Mouse (Mus musculus): ENCODE measurements around the gene Ripk1. TPM values are rescaled to one million over a fixed set of nuclear protein-coding genes. Genes with fewer than 3 reads are reported as not detected.

Gene Ripk1
- polyA plus RNA-seq, 1 experiment from 2014 or later, result 25.0 TPM

- H3K4me2 ChIP-seq (replicated peaks; ENCODE audit: low read depth), result peak overlapping the region; percentile 86
- no peak for TF ChIP-seq CTCF (IDR thresholded peaks at IDR 0.05; ENCODE audit: low read depth)
- no peaks in the 10 kb centered on the region for H3K27me3 ChIP-seq (replicated peaks; ENCODE audit: control insufficient read depth, insufficient read depth, low read length)
- no peaks in the 10 kb centered on the region for H3K9me3 ChIP-seq (ENCODE audit: control insufficient read depth)
- no peak overlapping the region for H3K27ac ChIP-seq (ENCODE audit: low read depth, low read length)
- peaks cover 19% of the 10 kb centered on the region for H3K36me3 ChIP-seq (ENCODE audit: control insufficient read depth, insufficient read depth)
- ATAC-seq, result no peak
- H3K9ac ChIP-seq (ENCODE audit: low read depth, low read length), result no peak overlapping the region
- H3K4me3 ChIP-seq (ENCODE audit: low read depth, low read length), result no peak overlapping the region
- 0 out of 2 replicates have a peak, but pooled peaks cover 7% of the 10 kb centered on the region for H3K4me1 ChIP-seq (replicated peaks; ENCODE audit: control insufficient read depth, insufficient read depth, low read length)
- WGBS, result 70% methylated on average over 5 of the region's 5 CpGs
These were observed 34.6 kb downstream of the Ripk1 start for GRCm38 (mm10) chr13:34036726-34037125.

- H3K9ac ChIP-seq (ENCODE audit: low read depth, low read length), result peak within 1 kb of the TSS; percentile 89
These were observed 35.3 kb downstream of the Ripk1 start, which contains the start of gene Bphl for GRCm38 (mm10) chr13:34037172-34038055. Gene Bphl (plus strand): TSS chr13:34037597.

DNA sequence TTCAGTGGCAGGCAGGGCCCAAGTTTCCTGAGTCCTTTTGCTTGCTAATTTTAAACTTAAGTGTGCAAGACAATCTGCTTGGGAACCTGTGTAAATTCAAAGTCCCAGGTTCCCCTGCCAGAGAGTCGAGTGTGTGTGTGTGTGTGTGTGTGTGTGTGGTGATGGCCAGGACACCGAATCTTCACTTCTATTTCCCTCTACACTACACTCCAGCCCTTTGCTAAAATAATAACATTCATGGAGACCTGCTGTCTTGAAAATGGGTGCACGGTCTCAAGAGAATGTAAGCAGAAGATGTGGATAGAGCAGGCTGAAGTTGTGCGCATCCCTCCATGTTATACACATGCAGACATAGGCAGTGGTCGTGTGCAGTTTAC, 35.9 kb downstream of the Ripk1 start:
- TF ChIP-seq CTCF (IDR thresholded peaks at IDR 0.05; ENCODE audit: low read depth), result no peak
- 24% methylated on average over 5 of the region's 5 CpGs for WGBS
- Histone ChIP-seq H3K27ac (ENCODE audit: low read depth, low read length) (peak overlapping the region; percentile 60), H3K36me3 (ENCODE audit: control insufficient read depth, insufficient read depth) (peaks cover 8% of the 10 kb centered on the region; the same call in 1 of the 2 replicates), H3K9ac (ENCODE audit: low read depth, low read length) (peak overlapping the region; percentile 89), H3K9me3 (ENCODE audit: control insufficient read depth) (no peaks in the 10 kb centered on the region), H3K4me3 (ENCODE audit: low read depth, low read length) (peak overlapping the region; percentile 87), H3K4me2 (replicated peaks; ENCODE audit: low read depth) (peak overlapping the region; percentile 86), H3K27me3 (replicated peaks; ENCODE audit: control insufficient read depth, insufficient read depth, low read length) (no peaks in the 10 kb centered on the region), H3K4me1 (replicated peaks; ENCODE audit: control insufficient read depth, insufficient read depth, low read length) (0 out of 2 replicates have a peak, but pooled peaks cover 7% of the 10 kb centered on the region)
- no peak for ATAC-seq

More at GRCm38 (mm10) chr13:34037172-34038055, 35.3 kb downstream of the Ripk1 start, which contains the start of gene Bphl:
- Histone ChIP-seq H3K4me1 (replicated peaks; ENCODE audit: control insufficient read depth, insufficient read depth, low read length) (0 out of 2 replicates have a peak, but pooled peaks cover 7% of the 10 kb centered on the region), H3K4me3 (ENCODE audit: low read depth, low read length) (peak within 1 kb of the TSS; percentile 87), H3K27me3 (replicated peaks; ENCODE audit: control insufficient read depth, insufficient read depth, low read length) (no peaks in the 10 kb centered on the region), H3K4me2 (replicated peaks; ENCODE audit: low read depth) (peak within 1 kb of the TSS; percentile 86), H3K9me3 (ENCODE audit: control insufficient read depth) (no peaks in the 10 kb centered on the region), H3K36me3 (ENCODE audit: control insufficient read depth, insufficient read depth) (peaks cover 13% of the 10 kb centered on the region), H3K27ac (ENCODE audit: low read depth, low read length) (peak within 1 kb of the TSS; percentile 60)
- no peak for TF ChIP-seq CTCF (IDR thresholded peaks at IDR 0.05; ENCODE audit: low read depth)
- WGBS, result under 1% methylated on average over 37 of the region's 37 CpGs
- ATAC-seq, result peak; percentile 82

DNA sequence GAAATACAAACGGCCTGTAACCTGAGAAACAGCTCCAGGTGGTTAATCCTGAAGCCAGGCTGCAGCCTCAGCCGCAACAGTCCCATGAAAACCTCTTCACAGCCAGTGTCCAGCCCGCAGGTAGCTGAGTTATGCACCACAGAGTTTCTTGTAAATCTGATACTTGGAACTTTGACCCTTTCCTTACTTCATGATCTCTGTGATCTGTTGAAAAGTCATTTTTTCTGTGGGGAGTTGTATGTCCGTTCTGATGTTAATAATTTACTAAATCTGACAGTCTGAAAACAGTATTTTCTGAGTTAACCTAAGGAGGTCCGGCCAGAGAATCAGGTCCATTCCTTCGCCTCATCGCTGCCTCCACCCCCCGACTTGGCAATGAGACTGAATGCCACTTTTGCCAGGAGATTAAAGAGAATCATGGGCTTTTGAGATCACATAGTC, 36.8 kb downstream of the Ripk1 start:
- Histone ChIP-seq H3K4me2 (replicated peaks; ENCODE audit: low read depth) (peak overlapping the region; percentile 86), H3K27ac (ENCODE audit: low read depth, low read length) (peak overlapping the region; percentile 22; the same call in 1 of the 2 replicates), H3K9ac (ENCODE audit: low read depth, low read length) (no peak overlapping the region), H3K4me3 (ENCODE audit: low read depth, low read length) (peak overlapping the region; percentile 87), H3K27me3 (replicated peaks; ENCODE audit: control insufficient read depth, insufficient read depth, low read length) (no peaks in the 10 kb centered on the region), H3K36me3 (ENCODE audit: control insufficient read depth, insufficient read depth) (peaks cover 1% of the 10 kb centered on the region; the same call in 1 of the 2 replicates), H3K4me1 (replicated peaks; ENCODE audit: control insufficient read depth, insufficient read depth, low read length) (0 out of 2 replicates have a peak, but pooled peaks cover 7% of the 10 kb centered on the region), H3K9me3 (ENCODE audit: control insufficient read depth) (no peaks in the 10 kb centered on the region)
- ATAC-seq, result peak; percentile 57; the same call in 1 of the 2 replicates
- TF ChIP-seq CTCF (IDR thresholded peaks at IDR 0.05; ENCODE audit: low read depth), result no peak
- 30% methylated on average over 8 of the region's 8 CpGs for WGBS

DNA sequence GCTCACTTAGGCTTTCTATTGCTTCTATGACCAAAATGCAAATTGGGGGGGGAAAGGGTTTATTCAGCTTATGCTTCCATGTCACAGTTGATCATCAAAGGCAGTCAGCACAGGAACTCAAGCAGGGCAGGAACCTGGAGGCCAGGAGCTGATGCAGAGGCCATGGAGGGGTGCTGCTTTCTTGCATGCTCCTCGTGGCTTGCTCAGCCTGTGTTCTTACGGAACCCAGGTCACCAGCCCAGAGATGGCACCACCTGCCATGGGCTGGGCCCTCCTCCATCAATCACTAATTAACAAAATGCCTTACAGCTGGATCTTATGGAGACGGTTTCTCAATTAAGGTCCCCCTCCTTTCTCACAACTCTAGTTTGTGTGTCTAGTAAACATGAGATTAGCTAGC, 37.9 kb downstream of the Ripk1 start:
- TF ChIP-seq CTCF (IDR thresholded peaks at IDR 0.05; ENCODE audit: low read depth), result no peak
- no peak for ATAC-seq
- H3K4me3 ChIP-seq (ENCODE audit: low read depth, low read length), result no peak overlapping the region
- no peaks in the 10 kb centered on the region for H3K9me3 ChIP-seq (ENCODE audit: control insufficient read depth)
- no peak overlapping the region for H3K27ac ChIP-seq (ENCODE audit: low read depth, low read length)
- H3K27me3 ChIP-seq (replicated peaks; ENCODE audit: control insufficient read depth, insufficient read depth, low read length), result no peaks in the 10 kb centered on the region
- no peak overlapping the region for H3K9ac ChIP-seq (ENCODE audit: low read depth, low read length)
- H3K4me2 ChIP-seq (replicated peaks; ENCODE audit: low read depth), result no peak overlapping the region
- 0 out of 2 replicates have a peak, but pooled peaks cover 7% of the 10 kb centered on the region for H3K4me1 ChIP-seq (replicated peaks; ENCODE audit: control insufficient read depth, insufficient read depth, low read length)
- no peaks in the 10 kb centered on the region for H3K36me3 ChIP-seq (ENCODE audit: control insufficient read depth, insufficient read depth)
- WGBS, result 93% methylated on average over 3 of the region's 3 CpGs

GRCm38 (mm10) chr13:34043716-34044393, 41.7 kb downstream of the Ripk1 start:
- no peak overlapping the region for H3K9ac ChIP-seq (ENCODE audit: low read depth, low read length)
- no peak for ATAC-seq
- no peaks in the 10 kb centered on the region; the same call in 1 of the 2 replicates for H3K36me3 ChIP-seq (ENCODE audit: control insufficient read depth, insufficient read depth)
- no peaks in the 10 kb centered on the region for H3K27me3 ChIP-seq (replicated peaks; ENCODE audit: control insufficient read depth, insufficient read depth, low read length)
- H3K9me3 ChIP-seq (ENCODE audit: control insufficient read depth), result no peaks in the 10 kb centered on the region
- no peak overlapping the region for H3K4me2 ChIP-seq (replicated peaks; ENCODE audit: low read depth)
- H3K4me3 ChIP-seq (ENCODE audit: low read depth, low read length), result no peak overlapping the region
- WGBS, result 73% methylated on average over 7 of the region's 7 CpGs
- no peaks in the 10 kb centered on the region for H3K4me1 ChIP-seq (replicated peaks; ENCODE audit: control insufficient read depth, insufficient read depth, low read length)
- no peak for TF ChIP-seq CTCF (IDR thresholded peaks at IDR 0.05; ENCODE audit: low read depth)
- H3K27ac ChIP-seq (ENCODE audit: low read depth, low read length), result no peak overlapping the region
